Mouse (Mus musculus) kidney, embryonic 15.5 days (tissue): ENCODE measurements around the gene Eif5a. TPM values are rescaled to one million over a fixed set of nuclear protein-coding genes. Genes with fewer than 3 reads are reported as not detected.
"Not testable (repeated sequence)": the region's sequence is repeated elsewhere in the genome, so short reads cannot be mapped to it uniquely, and the experiment has no call there.

ENCODE experiments used
- ATAC-seq: fragments of 200-750 bp; cut with Nextera tagmentation; replicated peaks from 2 replicates; pipeline ENCODE4 v1.8.0; 2017; ENCODE audit warnings: moderate TSS enrichment; ENCODE audit not compliant: low FRiP score
- H3K27ac ChIP-seq: fragments of 300-500 bp; sonication (generic); 2 replicates; pipeline ENCODE4 v1.5.1; 2015; ENCODE audit warnings: mild to moderate bottlenecking, inconsistent platforms
- H3K27me3 ChIP-seq: fragments of 300-500 bp; sonication (generic); 2 replicates; pipeline ENCODE4 v1.6.1; 2015; ENCODE audit warnings: inconsistent platforms
- H3K36me3 ChIP-seq: fragments of 300-500 bp; sonication (generic); 2 replicates; pipeline ENCODE4 v1.6.1; 2015; ENCODE audit warnings: inconsistent platforms
- H3K4me1 ChIP-seq: fragments of 300-500 bp; sonication (generic); 2 replicates; pipeline ENCODE4 v1.6.1; 2015; ENCODE audit warnings: inconsistent platforms
- H3K4me2 ChIP-seq: fragments of 300-500 bp; sonication (generic); 2 replicates; pipeline ENCODE4 v1.6.1; 2015; ENCODE audit warnings: moderate library complexity, mild to moderate bottlenecking, inconsistent platforms
- H3K4me3 ChIP-seq: fragments of 300-500 bp; sonication (generic); replicated peaks from 2 replicates; pipeline ENCODE4 v1.5.1; 2015; ENCODE audit warnings: mild to moderate bottlenecking, inconsistent platforms
- H3K9ac ChIP-seq: fragments of 300-500 bp; sonication (generic); 2 replicates; pipeline ENCODE4 v1.6.1; 2015; ENCODE audit warnings: mild to moderate bottlenecking, inconsistent platforms
- H3K9me3 ChIP-seq: fragments of 300-500 bp; sonication (generic); replicated peaks from 2 replicates; pipeline ENCODE4 v1.6.1; 2016; ENCODE audit warnings: inconsistent platforms
- WGBS: fragments of 180-500 bp; shearing (Covaris S2); methylation state at CpG from one replicate; pipeline ENCODE4 v1.1.7; 2015; ENCODE audit warnings: mixed read lengths; 5-methylcytosine and 5-hydroxymethylcytosine counted together
- polyA plus RNA-seq: library from polyadenylated mRNA; unstranded; fragments of >200 nt; fragmentation: Nextera tagmentation; extraction: Ambion mirVana; gene quantifications from 2 replicates; pipeline ENCODE4 v1.2.1, GENCODE M21; 2015

Eif5a gene
- polyA plus RNA-seq, 1 experiment from 2014 or later, result 1,795 TPM

DNA sequence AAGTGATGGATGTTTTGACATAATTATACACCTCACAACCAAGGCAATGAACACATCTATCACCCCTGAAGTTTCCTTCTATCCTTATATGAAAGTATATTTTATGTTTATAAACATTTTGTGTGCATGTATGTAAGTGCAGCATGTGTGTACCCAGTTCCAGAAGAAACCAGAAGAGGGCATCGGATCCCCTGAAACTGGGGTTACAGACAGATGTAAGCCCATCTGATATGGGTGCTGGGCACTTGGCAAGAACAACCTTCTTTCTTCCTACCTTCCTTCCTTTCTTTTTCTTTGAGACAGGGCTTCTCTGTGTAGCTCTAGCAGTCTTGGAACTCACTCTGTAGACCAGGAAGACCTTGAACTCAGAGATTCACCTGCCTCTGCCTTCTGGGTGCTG lies 34.5 kb upstream of the Eif5a start:
- H3K4me3 ChIP-seq, result no peak overlapping the region
- no peak overlapping the region for H3K27ac ChIP-seq
- no peak overlapping the region for H3K9ac ChIP-seq
- H3K9me3 ChIP-seq, result no peaks in the 10 kb centered on the region
- H3K27me3 ChIP-seq, result peaks cover 22% of the 10 kb centered on the region
- WGBS, result 70% methylated on average over 1 of the region's 1 CpGs
- H3K36me3 ChIP-seq, result no peaks in the 10 kb centered on the region
- ATAC-seq, result no peak
- H3K4me2 ChIP-seq, result no peak overlapping the region
- no peaks in the 10 kb centered on the region for H3K4me1 ChIP-seq

DNA sequence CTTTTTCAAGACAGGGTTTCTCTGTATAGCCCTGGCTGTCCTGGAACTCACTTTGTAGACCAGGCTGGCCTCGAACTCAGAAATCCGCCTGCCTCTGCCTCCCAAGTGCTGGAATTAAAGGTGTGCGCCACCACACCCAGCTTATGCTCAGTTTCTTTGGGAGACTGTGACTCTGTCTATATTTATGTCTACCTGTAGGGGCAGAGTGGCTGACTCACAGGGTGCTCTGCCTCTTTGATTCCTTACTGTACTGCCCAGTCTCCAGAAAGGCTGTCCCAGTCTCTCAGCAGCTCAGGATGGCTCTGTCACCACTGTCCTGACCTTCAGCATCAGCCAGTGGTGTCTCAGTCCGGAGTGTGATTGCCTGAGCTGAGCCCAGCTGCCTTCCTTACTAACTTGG lies 33.9 kb upstream of the Eif5a start:
- not testable (repeated sequence) for H3K9ac ChIP-seq, H3K4me1 ChIP-seq, H3K4me2 ChIP-seq, H3K27ac ChIP-seq, ATAC-seq, H3K4me3 ChIP-seq, H3K36me3 ChIP-seq, H3K9me3 ChIP-seq
- peaks cover 20% of the 10 kb centered on the region for H3K27me3 ChIP-seq
- WGBS, result 74% methylated on average over 4 of the region's 4 CpGs

DNA sequence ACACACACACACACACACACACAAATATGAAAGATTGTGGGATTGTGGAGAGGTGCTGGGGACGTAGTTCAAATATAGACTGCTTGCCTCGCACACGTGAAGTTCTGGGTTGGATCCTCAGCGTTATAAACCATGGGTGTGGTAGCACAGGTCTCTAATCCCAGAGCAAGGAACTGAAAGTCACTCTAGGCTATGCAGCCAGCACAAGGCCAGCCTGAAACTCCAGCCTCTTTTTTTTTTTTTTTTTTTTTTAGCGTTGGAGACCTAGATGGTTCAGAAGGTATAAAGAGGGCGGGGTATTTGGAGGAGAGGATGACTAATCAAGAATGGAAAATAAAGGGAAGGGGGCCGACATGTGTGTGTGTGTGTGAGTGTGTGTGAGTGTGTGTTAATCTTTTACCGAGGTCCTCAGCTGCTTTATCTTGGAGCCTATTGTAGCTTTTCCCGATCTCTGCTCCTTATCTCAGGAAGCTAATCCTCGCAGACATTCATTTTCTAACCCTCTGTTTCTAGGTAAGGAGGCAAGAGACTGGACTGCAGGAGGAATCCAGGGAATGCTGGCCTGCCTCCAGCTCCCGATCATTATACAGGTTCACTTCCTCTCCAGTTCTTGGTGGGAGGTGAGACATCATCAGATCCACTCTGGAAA lies 31.6 kb upstream of the Eif5a start:
- WGBS, result 61% methylated on average over 11 of the region's 11 CpGs
- H3K4me2 ChIP-seq, result no peak overlapping the region

DNA sequence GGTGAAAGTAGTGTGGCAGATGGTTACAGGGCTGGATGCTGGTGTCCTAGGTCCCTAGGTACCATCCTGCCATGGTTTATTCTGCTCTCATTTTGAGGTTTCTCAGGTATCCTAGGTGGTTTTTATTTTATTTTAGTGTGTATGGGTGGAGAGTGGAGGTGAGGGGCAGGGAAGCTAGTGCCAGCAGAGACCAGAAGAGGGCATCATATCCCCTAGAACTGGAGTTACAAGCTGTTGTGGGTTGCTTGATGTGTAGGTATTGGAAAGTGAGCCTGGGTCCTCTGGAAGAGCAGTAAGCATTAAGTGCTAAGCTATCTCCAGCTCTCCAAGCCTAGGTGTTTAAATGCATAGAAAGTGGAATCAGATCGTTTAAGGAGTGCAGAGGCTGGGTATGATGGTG lies 30.5 kb upstream of the Eif5a start:
- WGBS, result 43% methylated on average over 1 of the region's 1 CpGs

More for the DNA sequence above, 31.6 kb upstream of the Eif5a start:
- no peak for ATAC-seq
- Histone ChIP-seq H3K27ac (no peak overlapping the region; the same call in 1 of the 2 replicates), H3K4me3 (no peak overlapping the region), H3K27me3 (peaks cover 15% of the 10 kb centered on the region), H3K36me3 (no peaks in the 10 kb centered on the region), H3K9me3 (no peaks in the 10 kb centered on the region), H3K4me1 (peaks cover 8% of the 10 kb centered on the region), H3K9ac (no peak overlapping the region)

DNA sequence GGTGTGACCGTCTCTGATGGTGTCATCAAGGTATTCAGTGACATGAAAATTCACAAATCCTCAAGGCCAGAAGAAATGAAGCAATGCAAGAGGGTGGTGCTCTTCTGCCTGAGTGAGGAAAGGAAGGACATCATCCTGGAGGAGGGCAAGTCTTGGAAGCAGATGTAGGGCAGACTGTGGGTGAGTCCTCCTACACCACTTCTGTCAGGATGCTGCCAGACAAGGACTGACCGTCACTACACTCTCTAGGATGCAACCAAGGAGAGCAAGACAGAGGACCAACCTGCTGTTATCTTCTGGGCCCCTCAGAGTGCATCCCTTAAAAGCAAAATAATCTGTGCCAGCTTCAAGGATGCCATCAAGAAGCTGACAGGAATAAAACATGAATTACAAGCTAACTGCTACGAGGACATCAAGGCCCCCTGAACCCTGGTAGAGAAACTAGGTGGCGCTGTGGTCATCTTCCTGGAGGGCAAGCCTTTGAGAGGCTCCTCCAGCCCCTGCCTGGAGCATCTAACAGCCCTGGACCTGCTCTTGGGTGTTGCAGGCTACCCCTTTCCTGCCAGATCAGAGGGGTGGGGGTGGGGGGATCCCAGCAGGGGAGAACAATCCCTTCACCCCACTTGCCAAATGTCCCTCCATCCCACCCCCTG lies 29.2 kb upstream of the Eif5a start:
- Histone ChIP-seq H3K9me3 (no peaks in the 10 kb centered on the region), H3K27me3 (peaks cover 15% of the 10 kb centered on the region), H3K9ac (no peak overlapping the region), H3K27ac (no peak overlapping the region), H3K36me3 (no peaks in the 10 kb centered on the region), H3K4me3 (no peak overlapping the region), H3K4me1 (peaks cover 30% of the 10 kb centered on the region), H3K4me2 (no peak overlapping the region)
- ATAC-seq, result no peak
- WGBS, result 42% methylated on average over 4 of the region's 4 CpGs

More for the DNA sequence above, 30.5 kb upstream of the Eif5a start:
- no peak for ATAC-seq
- H3K4me2 ChIP-seq, result no peak overlapping the region
- H3K27ac ChIP-seq, result no peak overlapping the region
- peaks cover 15% of the 10 kb centered on the region for H3K27me3 ChIP-seq
- no peak overlapping the region for H3K4me3 ChIP-seq
- no peaks in the 10 kb centered on the region for H3K36me3 ChIP-seq
- peaks cover 18% of the 10 kb centered on the region for H3K4me1 ChIP-seq
- H3K9me3 ChIP-seq, result no peaks in the 10 kb centered on the region
- no peak overlapping the region for H3K9ac ChIP-seq

DNA sequence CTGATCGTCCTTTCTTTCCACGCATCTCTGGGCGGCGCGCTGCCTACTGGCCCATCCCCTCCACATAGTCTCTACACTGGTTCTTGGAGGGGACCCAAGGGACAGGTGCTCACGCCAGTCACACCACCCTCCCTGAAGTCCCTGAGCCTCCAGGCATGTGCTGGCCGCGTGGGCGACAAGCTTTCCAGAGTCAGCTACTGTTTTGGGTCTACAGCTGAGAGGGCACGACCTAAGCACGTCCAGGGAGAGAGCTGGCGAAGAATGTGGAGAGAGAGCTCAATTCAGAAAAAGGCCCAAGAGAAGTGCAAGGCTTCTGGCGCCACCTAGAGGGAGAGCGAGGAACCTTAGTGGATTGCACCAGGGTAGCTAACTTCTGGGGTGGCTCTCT lies 27.0 kb upstream of the Eif5a start:
- peaks cover 37% of the 10 kb centered on the region for H3K4me1 ChIP-seq
- peaks cover 18% of the 10 kb centered on the region for H3K36me3 ChIP-seq
- H3K9ac ChIP-seq, result peak overlapping the region; percentile 62
- peak; percentile 53 for ATAC-seq
- peaks cover 12% of the 10 kb centered on the region for H3K27me3 ChIP-seq
- WGBS, result under 1% methylated on average over 14 of the region's 14 CpGs
- H3K4me3 ChIP-seq, result peak overlapping the region; percentile 63
- peak overlapping the region; percentile 69 for H3K4me2 ChIP-seq
- H3K27ac ChIP-seq, result peak overlapping the region; percentile 94
- no peaks in the 10 kb centered on the region for H3K9me3 ChIP-seq

- H3K27me3 ChIP-seq, result peaks cover 12% of the 10 kb centered on the region
- peaks cover 22% of the 10 kb centered on the region for H3K36me3 ChIP-seq
- WGBS, result under 1% methylated on average over 34 of the region's 34 CpGs
- H3K9me3 ChIP-seq, result no peaks in the 10 kb centered on the region
- H3K4me3 ChIP-seq, result peak within 1 kb of the TSS; percentile 63
- peak within 1 kb of the TSS; percentile 69 for H3K4me2 ChIP-seq
- H3K9ac ChIP-seq, result peak within 1 kb of the TSS; percentile 62
- H3K27ac ChIP-seq, result peak within 1 kb of the TSS; percentile 94
- peaks cover 37% of the 10 kb centered on the region for H3K4me1 ChIP-seq
- ATAC-seq, result peak; percentile 93
These were observed 26.5 kb upstream of the Eif5a start, which contains the start of gene Slc2a4 for GRCm38 (mm10) chr11:69948066-69948762. Gene Slc2a4, minus strand, starts transcription at chr11:69948188.

GRCm38 (mm10) chr11:69947337-69948065 lies 25.7 kb upstream of the Eif5a start:
- H3K27me3 ChIP-seq, result peaks cover 9% of the 10 kb centered on the region
- peak overlapping the region; percentile 62 for H3K9ac ChIP-seq
- peak; percentile 54 for ATAC-seq
- peak overlapping the region; percentile 69 for H3K4me2 ChIP-seq
- H3K27ac ChIP-seq, result peak overlapping the region; percentile 94
- H3K36me3 ChIP-seq, result peaks cover 28% of the 10 kb centered on the region
- WGBS, result 2% methylated on average over 29 of the region's 29 CpGs
- H3K4me1 ChIP-seq, result peaks cover 37% of the 10 kb centered on the region
- H3K9me3 ChIP-seq, result no peaks in the 10 kb centered on the region
- H3K4me3 ChIP-seq, result peak overlapping the region; percentile 63

DNA sequence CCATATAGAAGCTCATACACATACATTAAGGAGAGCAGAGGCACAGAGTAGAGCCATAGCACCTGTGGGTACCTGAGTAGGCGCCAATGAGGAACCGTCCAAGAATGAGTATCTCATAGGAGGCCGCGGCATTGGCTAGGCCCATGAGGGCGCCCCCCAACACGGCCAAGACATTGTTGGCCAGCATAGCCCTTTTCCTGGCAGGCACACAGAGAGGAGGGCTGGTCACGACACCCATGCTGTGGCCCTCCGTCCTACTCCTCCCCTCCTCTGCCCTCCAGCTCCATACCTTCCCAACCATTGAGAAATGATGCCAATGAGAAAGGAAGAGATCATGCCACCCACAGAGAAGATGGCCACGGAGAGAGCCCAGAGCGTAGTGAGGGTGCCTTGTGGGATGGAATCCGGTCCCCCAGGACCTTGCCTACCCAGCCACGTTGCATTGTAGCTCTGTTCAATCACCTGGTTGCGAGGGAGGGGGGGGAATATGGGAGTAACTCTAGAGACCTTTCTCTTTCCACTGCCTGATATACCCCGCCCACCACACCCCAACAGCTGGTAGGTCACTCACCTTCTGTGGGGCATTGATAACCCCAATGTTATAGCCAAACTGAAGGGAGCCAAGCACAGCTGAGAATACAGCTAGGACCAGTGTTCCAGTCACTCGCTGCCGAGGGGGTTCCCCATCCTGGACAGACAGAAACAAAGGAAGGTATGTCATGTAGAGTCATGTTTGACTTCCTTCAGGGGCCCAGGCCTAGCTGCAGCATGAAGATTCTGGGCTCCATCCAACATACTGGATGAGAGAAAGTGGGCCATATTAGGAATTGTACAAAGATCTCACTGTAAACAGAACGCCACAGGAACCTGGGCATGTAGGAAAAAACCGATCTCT lies 24.5 kb upstream of the Eif5a start:
- H3K27ac ChIP-seq, result peak overlapping the region; percentile 94
- H3K9ac ChIP-seq, result peak overlapping the region; percentile 62; the same call in 1 of the 2 replicates

GRCm38 (mm10) chr11:69945216-69945615 lies 23.5 kb upstream of the Eif5a start:
- Histone ChIP-seq H3K27ac (no peak overlapping the region), H3K4me3 (no peak overlapping the region), H3K9me3 (no peaks in the 10 kb centered on the region), H3K27me3 (no peaks in the 10 kb centered on the region), H3K4me1 (peaks cover 37% of the 10 kb centered on the region), H3K36me3 (peaks cover 33% of the 10 kb centered on the region), H3K9ac (no peak overlapping the region), H3K4me2 (no peak overlapping the region)
- ATAC-seq, result no peak
- 66% methylated on average over 13 of the region's 13 CpGs for WGBS

More for the DNA sequence above, 24.5 kb upstream of the Eif5a start:
- H3K4me1 ChIP-seq, result peaks cover 37% of the 10 kb centered on the region
- no peaks in the 10 kb centered on the region for H3K9me3 ChIP-seq
- H3K27me3 ChIP-seq, result peaks cover 3% of the 10 kb centered on the region; the same call in 1 of the 2 replicates
- 90% methylated on average over 18 of the region's 18 CpGs for WGBS
- H3K4me3 ChIP-seq, result peak overlapping the region; percentile 63
- ATAC-seq, result no peak
- peaks cover 31% of the 10 kb centered on the region for H3K36me3 ChIP-seq
- H3K4me2 ChIP-seq, result peak overlapping the region; percentile 69

DNA sequence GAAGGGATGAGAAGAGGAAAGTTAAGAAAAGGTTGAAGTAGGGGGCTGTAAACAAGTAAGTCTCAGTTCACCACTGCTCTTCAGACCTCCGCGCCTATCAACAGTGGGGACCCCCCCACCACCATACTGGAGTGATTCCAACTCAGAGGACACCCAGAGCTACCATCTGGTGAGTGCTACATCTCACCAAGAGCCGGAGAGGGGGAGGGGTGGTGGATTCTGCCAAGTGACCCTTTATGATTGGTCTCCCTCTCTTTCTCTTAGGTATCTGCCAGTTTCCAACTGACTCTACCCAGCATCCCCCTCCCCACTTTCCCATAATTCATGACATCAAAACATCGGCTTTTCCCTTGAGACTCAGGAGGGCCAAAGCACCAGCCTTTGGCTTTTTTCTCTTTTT lies 19.2 kb upstream of the Eif5a start:
- 72% methylated on average over 4 of the region's 4 CpGs for WGBS
- H3K4me3 ChIP-seq, result no peak overlapping the region
- peaks cover 40% of the 10 kb centered on the region for H3K4me1 ChIP-seq
- peaks cover 35% of the 10 kb centered on the region for H3K36me3 ChIP-seq
- peaks cover 26% of the 10 kb centered on the region for H3K27me3 ChIP-seq
- H3K9me3 ChIP-seq, result no peaks in the 10 kb centered on the region
- no peak overlapping the region for H3K27ac ChIP-seq
- H3K4me2 ChIP-seq, result no peak overlapping the region
- H3K9ac ChIP-seq, result no peak overlapping the region
- no peak for ATAC-seq
